Mouse (Mus musculus): ENCODE results near the gene Cacna1e.

The Cacna1e gene

GRCm38 (mm10) chr1:154884275-154885206 is at the start of gene Cacna1e:
Cacna1e (minus strand) TSS chr1:154884501.
- no peak for DNase-seq (ENCODE audit: low read depth, low spot score)

- no peak for DNase-seq (ENCODE audit: low read depth, low spot score)
Measured at GRCm38 (mm10) chr1:154918406-154918805, 34.1 kb upstream of the Cacna1e start.

- DNase-seq (ENCODE audit: low read depth, low spot score): no peak
Measured at GRCm38 (mm10) chr1:154917438-154917837, 33.1 kb upstream of the Cacna1e start.

GRCm38 (mm10) chr1:154909554-154909953 is 25.3 kb upstream of the Cacna1e start:
- DNase-seq (ENCODE audit: low read depth, low spot score): no peak

- no peak for DNase-seq (ENCODE audit: low read depth, low spot score)
Measured at GRCm38 (mm10) chr1:154897390-154897789, 13.1 kb upstream of the Cacna1e start.

GRCm38 (mm10) chr1:154890244-154890643 is 5.9 kb upstream of the Cacna1e start:
- no peak for DNase-seq (ENCODE audit: low read depth, low spot score)

GRCm38 (mm10) chr1:154888495-154888894 is 4.2 kb upstream of the Cacna1e start:
- no peak for DNase-seq (ENCODE audit: low read depth, low spot score)

GRCm38 (mm10) chr1:154888018-154888417 is 3.7 kb upstream of the Cacna1e start:
- no peak for DNase-seq (ENCODE audit: low read depth, low spot score)

GRCm38 (mm10) chr1:154887546-154887945 is 3.2 kb upstream of the Cacna1e start:
- no peak for DNase-seq (ENCODE audit: low read depth, low spot score)

- no peak for DNase-seq (ENCODE audit: low read depth, low spot score)
Measured at GRCm38 (mm10) chr1:154886611-154887010, 2.3 kb upstream of the Cacna1e start.

GRCm38 (mm10) chr1:154885207-154885548 is 877 bp upstream of the Cacna1e start:
- no peak for DNase-seq (ENCODE audit: low read depth, low spot score)

- DNase-seq (ENCODE audit: low read depth, low spot score): no peak
Measured at GRCm38 (mm10) chr1:154883596-154884191, 607 bp downstream of the Cacna1e start.

GRCm38 (mm10) chr1:154865981-154866380 is 18.3 kb downstream of the Cacna1e start:
- DNase-seq (ENCODE audit: low read depth, low spot score): no peak

GRCm38 (mm10) chr1:154861416-154861815 is 22.9 kb downstream of the Cacna1e start:
- no peak for DNase-seq (ENCODE audit: low read depth, low spot score)

GRCm38 (mm10) chr1:154854564-154854963 is 29.7 kb downstream of the Cacna1e start:
- DNase-seq (ENCODE audit: low read depth, low spot score): no peak

- DNase-seq (ENCODE audit: low read depth, low spot score): no peak
Measured at GRCm38 (mm10) chr1:154850515-154851287, 33.6 kb downstream of the Cacna1e start.

- DNase-seq (ENCODE audit: low read depth, low spot score): no peak
Measured at GRCm38 (mm10) chr1:154848683-154849579, 35.4 kb downstream of the Cacna1e start.

GRCm38 (mm10) chr1:154846900-154847299 is 37.4 kb downstream of the Cacna1e start:
- no peak for DNase-seq (ENCODE audit: low read depth, low spot score)

GRCm38 (mm10) chr1:154843427-154843826 is 40.9 kb downstream of the Cacna1e start:
- no peak for DNase-seq (ENCODE audit: low read depth, low spot score)

- no peak for DNase-seq (ENCODE audit: low read depth, low spot score)
Measured at GRCm38 (mm10) chr1:154842336-154842735, 42.0 kb downstream of the Cacna1e start.

GRCm38 (mm10) chr1:154841057-154841630 is 43.2 kb downstream of the Cacna1e start:
- no peak for DNase-seq (ENCODE audit: low read depth, low spot score)
